Mouse (Mus musculus) monocyte, adult 59 days (primary cell): ENCODE data around the gene Olfr1245. TPM values are rescaled to one million over a fixed set of nuclear protein-coding genes. Genes with fewer than 3 reads are reported as not detected.

Experiments used
- total RNA-seq, 2 experiments: library from RNA; stranded (reverse); gene quantifications; one replicate each; pipeline ENCODE4 v1.2.4; 2023

Olfr1245 gene
- total RNA-seq, result not detected

GRCm38 (mm10) chr2:89578347-89578746 lies at the start of gene Olfr1245:
TSS of gene Olfr1245 (minus strand) at chr2:89578447.

GRCm38 (mm10) chr2:89618145-89618544 lies 39.9 kb upstream of the Olfr1245 start, which contains the start of gene Olfr1248:
TSS of gene Olfr1248 (minus strand) at chr2:89618245.

GRCm38 (mm10) chr2:89614030-89614429 lies 35.8 kb upstream of the Olfr1245 start, which contains the start of gene Olfr1247:
TSS of gene Olfr1247 (minus strand) at chr2:89614130.

GRCm38 (mm10) chr2:89593057-89593456 lies 14.8 kb upstream of the Olfr1245 start, which contains the start of gene Olfr1246:
TSS of gene Olfr1246 (minus strand) at chr2:89593157.

GRCm38 (mm10) chr2:89531387-89531786 lies 46.9 kb downstream of the Olfr1245 start, which contains the start of gene Olfr1243:
TSS of gene Olfr1243 (minus strand) at chr2:89531487.

Other genes with a start within 250 kb of the Olfr1245 start
- gene Olfr1232, start 248.8 kb downstream of the Olfr1245 start, total RNA-seq, result not detected
- gene Olfr1233, start 236.0 kb downstream of the Olfr1245 start, total RNA-seq, result not detected
- gene Olfr1234, start 213.6 kb downstream of the Olfr1245 start, total RNA-seq, result not detected
- not detected for gene Olfr1238, start 168.8 kb downstream of the Olfr1245 start, total RNA-seq
- not detected for gene Olfr1239, start 158.0 kb downstream of the Olfr1245 start, total RNA-seq
- not detected for gene Olfr1240, start 135.4 kb downstream of the Olfr1245 start, total RNA-seq
- gene Olfr1241, start 91.3 kb downstream of the Olfr1245 start, total RNA-seq, result not detected
- gene Olfr1242, start 80.1 kb downstream of the Olfr1245 start, total RNA-seq, result not detected
- not detected for gene Olfr1243, start 47.0 kb downstream of the Olfr1245 start, total RNA-seq
- not detected for gene Olfr1246, start 14.7 kb upstream of the Olfr1245 start, total RNA-seq
- gene Olfr1247, start 35.7 kb upstream of the Olfr1245 start, total RNA-seq, result under 1 TPM; 0.10 to 0.15 TPM
- gene Olfr1248, start 39.8 kb upstream of the Olfr1245 start, total RNA-seq, result not detected
- gene Olfr1249, start 56.5 kb upstream of the Olfr1245 start, total RNA-seq, result not detected
- gene Olfr1250, start 83.0 kb upstream of the Olfr1245 start, total RNA-seq, result not detected
- gene Olfr1251, start 93.5 kb upstream of the Olfr1245 start, total RNA-seq, result not detected
- not detected for gene Olfr1252, start 146.6 kb upstream of the Olfr1245 start, total RNA-seq
- gene Olfr1253, start 178.6 kb upstream of the Olfr1245 start, total RNA-seq, result not detected
- gene Olfr1254, start 215.2 kb upstream of the Olfr1245 start, total RNA-seq, result not detected
- gene Olfr1255, start 233.6 kb upstream of the Olfr1245 start, total RNA-seq, result not detected